Mouse (Mus musculus) adrenal gland, adult 2 months (tissue): Measurements from ENCODE around the gene Cep68. TPM values are rescaled to one million over a fixed set of nuclear protein-coding genes. Genes with fewer than 3 reads are reported as not detected.

Experiments
- DNase-seq: peaks from one replicate; pipeline ENCODE4 v3.0.0; 2021
- polyA plus RNA-seq: library from polyadenylated mRNA; depleted of rRNA; stranded (reverse); fragments of >200 nt; gene quantifications from 2 replicates; pipeline ENCODE4 v1.2.3, GENCODE M21; 2012; rRNA removed
- total RNA-seq, 2 experiments: library from RNA; stranded (reverse); gene quantifications; 2 replicates each; pipeline ENCODE4 v1.2.3; 2021

The Cep68 gene
- total and polyA plus RNA-seq, 3 experiments, result 17.8 to 24.2 (median 19.8) TPM

DNA sequence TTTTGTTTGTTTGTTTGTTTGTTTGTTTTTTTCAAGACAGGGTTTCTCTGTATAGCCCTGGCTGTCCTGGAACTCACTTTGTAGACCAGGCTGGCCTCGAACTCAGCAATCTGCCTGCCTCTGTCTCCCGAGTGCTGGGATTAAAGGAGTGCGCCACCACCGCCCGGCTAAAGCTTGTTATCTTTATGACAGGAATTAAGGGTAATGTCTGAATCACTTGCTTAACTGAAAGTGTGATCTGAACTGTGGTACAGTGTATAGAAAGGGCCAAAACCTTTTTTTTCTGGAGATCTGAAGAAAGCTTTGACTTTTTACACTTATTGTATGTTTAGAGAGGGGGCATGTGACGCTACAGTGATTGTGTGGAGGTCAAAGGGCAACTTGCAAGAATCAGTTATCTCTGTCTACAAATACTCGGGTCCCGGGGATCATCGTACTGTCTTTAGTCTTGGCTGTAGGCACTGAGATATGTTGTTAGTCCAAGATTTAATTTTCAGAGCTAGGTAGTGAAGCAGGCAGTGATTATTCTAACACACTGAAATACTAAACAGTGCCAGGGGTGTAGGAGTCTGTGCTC is 44.3 kb downstream of the Cep68 start:
- DNase-seq, result no peak

DNA sequence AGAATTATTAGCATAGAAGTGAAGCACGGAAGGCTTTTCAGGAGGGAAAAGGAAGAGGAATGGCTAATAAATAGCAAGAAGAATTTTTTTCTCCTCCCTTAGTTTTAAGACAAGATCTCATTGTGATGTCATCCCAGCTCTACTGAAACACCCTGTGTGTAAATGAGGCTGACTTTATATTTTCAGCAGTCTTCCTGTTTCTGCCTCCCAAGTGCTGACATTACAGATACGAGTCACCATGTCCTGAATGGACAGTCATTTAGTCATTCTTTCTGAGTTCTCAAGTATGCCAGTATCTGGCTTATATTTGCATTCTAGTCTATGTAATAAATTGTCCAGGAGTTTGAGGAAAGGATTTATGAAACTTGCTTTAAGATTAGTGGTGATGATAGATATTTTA is 44.9 kb downstream of the Cep68 start:
- no peak for DNase-seq

DNA sequence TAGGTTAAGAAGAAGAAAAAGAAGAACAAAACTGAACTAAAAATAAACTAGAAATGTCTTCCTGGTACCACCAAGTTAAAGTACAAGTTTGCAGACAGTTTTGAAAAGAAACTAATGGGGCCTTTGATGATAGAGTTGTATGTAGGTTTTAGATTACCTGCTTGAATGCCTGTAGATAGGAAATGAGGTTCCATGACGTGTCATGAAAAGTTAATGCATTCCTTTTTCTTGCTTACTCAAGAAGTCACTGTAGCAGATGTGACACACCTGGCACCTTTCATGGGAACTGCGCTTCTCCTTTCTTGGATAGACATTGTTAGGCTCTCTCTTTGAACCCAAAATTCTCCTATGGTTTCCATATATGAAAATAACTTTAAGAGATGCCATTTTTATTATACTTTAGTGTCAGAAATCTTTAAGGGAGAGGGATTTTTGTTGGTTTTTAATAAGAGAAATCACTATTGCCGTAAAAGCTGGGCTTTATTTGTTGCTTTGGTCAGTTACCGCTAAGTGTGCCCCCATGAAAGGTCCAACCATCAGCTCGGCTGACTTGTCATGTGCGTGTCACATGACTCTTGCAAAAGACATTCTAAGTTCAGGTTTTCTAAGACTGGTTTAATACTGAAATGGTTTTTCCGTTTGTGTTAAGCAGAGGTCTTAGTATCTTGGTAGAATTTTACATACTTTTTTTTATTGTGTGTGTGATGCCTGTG is 46.8 kb downstream of the Cep68 start:
- DNase-seq, result no peak

DNA sequence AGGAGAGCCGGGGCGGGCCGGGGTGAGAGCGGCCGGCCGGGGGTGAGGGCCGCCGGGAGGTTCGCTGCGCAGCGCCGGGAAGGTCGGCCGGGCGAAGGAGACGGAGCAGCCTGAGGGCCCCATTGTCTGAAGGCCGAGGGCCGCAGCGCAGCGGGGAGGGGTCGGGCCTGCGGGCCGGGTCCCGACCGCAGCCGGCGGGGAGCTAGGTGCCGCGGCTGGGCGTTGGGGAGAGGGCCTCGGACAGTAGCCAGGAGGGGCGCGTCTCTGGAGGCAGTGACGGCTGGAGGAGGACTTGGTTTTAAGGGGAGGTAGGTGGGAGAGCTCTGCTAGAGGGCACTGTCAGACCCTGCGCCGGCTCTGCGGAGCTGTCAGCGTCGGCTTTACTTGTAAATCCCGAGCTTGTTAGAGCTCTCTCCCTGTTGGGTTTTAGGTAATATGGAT is 47.5 kb downstream of the Cep68 start:
- DNase-seq, result peak; percentile 78

DNA sequence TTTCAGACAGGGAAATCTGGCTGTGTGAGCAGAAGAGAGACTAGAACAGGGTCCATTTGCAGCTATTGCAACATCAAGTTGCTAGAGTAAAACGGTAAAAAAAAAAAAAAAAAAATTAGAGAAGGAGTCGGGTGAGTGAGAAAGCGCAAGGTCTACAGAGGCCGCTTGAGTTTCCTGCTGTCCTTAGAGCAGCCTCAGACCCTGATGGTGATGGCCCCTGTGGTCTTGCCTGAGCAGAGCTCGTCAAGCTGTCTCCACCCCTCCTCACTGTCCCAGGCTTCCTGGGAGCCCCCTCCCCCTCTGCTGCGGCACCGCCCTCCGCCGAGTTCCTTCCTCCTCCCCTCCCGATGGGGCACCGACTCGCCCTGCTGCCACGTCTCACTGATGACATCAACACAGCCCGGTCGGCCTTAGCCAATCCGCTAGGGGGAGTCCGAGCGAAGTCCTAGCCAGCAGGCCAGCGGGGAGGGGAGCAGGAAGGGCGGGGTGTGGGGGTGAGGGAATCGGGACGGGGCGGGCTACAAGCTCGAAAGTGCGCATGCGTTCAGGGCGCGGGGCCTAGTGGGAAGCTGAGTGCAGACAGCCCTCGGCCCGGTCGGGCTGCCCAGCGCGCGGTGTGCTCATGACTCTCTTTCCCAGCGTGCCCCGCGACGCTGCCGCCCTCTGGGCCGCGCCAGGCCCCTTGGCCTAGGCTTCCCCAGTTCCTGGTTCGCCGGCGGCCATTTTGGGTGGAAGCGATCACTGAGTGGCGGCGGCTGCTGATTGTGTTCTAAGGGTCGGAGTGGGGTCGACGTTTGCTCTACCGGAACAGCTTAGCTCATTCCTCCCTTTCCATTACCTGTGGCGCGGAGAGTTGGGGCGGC is 48.3 kb downstream of the Cep68 start, which contains the start of gene Rab1a:
Gene Rab1a (plus strand): TSS at position 720 of the 863 bp plus-strand sequence.
- DNase-seq, result peak; percentile 100

DNA sequence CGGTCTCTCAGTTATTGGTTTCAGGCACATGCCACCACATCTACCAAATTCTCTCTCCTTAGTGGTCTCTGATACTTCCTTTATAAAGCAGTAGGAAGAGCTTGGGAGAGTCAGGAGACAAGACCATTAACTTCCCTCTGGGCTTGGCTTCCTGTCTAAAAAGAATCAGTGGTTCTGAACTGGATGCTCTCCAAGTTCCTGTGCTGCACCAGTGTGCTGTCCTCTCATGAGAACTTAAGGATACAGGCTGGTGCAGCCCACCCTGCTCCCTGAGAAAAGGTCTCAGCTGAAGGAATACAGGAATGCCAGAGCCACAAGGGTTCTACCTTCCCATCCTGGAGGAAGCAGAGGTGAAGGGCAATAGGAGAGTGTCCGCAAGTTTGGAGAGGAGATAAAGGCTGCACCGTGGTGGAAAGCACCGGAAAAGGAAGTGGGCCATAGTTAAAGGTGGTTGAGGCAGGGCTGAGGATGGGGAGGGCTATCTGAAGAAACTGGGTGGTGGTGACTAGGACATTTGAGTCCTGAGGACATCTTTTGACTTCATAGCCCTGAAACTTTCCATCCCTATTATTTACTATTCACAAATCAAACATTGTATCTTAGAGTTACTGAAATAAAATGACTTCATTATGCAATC is 56.0 kb downstream of the Cep68 start:
- DNase-seq, result no peak

DNA sequence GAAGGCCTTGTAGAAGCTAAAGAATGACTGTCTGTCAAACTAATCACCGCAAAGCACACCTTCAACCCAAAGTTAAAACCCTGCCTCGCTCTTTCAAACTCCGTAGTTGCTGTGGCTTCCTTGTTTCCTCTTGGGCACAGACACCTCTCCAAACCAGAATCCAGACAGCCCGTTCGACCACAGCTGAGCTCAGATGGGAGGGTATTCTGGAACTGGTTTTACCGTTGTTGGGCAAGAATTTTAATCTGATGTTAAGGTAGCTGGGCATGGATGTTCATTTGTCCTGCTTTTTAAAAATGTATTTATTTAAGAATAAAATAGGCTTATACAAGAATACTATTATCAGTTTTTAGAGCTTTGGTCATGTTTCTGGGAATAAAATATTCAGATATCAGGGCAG is 62.0 kb downstream of the Cep68 start:
- no peak for DNase-seq

Other genes with a start within 250 kb of the Cep68 start
- gene Actr2, start 136.5 kb downstream of the Cep68 start, total RNA-seq, result 100 to 1,000 TPM; 109 to 140 TPM
- gene Actr2, start 136.5 kb downstream of the Cep68 start, polyA plus RNA-seq, result 4.4 and 5.0 TPM in 2 replicates
- gene Rab1a, start 48.0 kb downstream of the Cep68 start, total RNA-seq, result 100 to 1,000 TPM; 165 to 173 TPM
- gene Rab1a, start 48.0 kb downstream of the Cep68 start, polyA plus RNA-seq, result 28.4 and 34.4 TPM in 2 replicates
- gene Slc1a4, start 83.3 kb upstream of the Cep68 start, total RNA-seq, result 1 to 10 TPM; 8.9 to 9.5 TPM
- gene Slc1a4, start 83.3 kb upstream of the Cep68 start, polyA plus RNA-seq, result 4.4 and 5.5 TPM in 2 replicates